Mouse (Mus musculus) ovary, postnatal 14 days (tissue): ENCODE data around the gene Zbtb17.

Source experiments
- DNase-seq: peaks from one replicate; pipeline ENCODE4 v3.0.0; 2022; ENCODE audit warnings: low spot score

The Zbtb17 gene

DNA sequence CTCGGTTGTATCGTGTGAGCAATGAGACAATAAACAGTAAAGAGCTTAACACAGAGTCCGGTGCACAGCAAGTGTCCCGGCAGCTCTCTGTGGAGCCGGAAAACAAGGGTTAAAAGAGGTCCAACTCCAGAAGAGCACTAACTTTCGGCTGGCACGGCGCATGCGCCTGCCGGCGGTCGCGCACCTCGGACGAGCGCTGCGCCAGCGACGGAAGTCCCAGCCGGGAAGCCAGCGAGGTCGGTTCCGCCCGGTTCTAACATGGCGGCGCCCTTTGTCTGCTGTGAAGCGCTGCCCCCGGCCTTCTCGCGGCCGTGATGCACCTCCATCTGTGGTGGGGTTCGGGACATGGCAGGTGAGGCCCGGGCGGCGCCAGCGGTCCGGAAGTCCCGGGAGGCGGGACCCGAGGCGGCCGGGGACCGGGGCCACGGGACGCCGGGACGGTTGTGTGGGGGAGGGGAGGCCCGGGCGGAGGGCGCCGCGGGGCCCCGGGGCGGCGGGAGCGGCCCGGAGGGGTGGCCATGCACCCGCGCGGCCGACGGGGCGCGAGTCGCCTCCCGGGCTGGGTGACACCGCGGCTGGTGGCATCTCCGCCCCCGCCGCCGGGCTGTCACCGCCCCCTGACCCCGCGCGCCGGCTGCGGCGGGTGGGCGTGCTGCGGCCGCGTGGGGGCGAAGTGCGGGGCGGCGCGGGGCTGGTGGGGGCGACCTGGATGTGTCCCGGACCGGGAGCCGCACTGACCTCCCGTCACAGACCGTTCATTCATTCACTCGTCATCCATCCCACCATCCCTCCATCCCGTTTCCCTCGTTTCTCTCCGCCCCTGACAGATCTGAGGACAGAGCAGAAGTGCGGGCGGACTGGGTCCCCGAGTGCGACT, at the start of gene Zbtb17:
Zbtb17 (plus strand) TSS at position 204 of the 877 bp plus-strand sequence.
- peak; percentile 87 for DNase-seq

DNA sequence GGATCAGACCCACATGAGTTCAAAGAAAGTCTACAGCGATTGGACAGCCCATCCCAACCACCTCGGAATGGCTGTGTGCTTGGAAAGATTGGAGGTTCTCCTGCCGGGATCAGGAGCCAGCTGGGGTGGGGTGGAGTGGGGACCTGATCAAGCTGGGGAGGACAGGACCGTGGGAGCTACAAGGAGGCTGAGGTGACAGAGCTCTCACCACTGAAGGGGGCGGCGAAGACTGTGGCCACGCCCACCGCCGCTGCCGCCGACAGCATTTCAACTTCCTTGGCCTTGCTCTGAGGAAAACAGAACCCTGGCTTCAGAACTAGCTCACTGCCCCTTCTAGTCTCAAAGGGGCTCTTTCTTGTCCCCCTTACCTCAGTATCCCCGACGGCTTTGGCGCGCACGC, 49.7 kb upstream of the Zbtb17 start:
- no peak for DNase-seq

DNA sequence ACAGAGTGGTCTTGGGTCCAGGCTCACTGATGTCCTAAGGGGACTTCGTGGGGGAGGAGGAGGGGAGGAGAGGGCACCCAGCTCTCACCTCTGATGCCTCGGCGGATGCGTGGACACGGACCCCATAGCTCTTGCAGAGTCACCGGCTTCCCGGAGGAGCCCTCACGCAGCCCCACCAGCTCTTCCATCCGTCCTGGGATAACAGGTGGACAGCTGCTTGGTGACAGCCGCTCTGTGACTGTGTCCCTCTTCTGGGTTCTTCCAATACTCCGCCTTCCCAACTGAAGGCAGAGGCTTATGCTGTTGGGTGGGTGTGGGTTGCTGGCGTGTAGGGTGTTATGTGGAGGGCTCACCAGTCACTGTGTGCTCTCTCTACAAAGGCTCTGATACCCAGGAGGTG, 46.6 kb upstream of the Zbtb17 start:
- no peak for DNase-seq

DNA sequence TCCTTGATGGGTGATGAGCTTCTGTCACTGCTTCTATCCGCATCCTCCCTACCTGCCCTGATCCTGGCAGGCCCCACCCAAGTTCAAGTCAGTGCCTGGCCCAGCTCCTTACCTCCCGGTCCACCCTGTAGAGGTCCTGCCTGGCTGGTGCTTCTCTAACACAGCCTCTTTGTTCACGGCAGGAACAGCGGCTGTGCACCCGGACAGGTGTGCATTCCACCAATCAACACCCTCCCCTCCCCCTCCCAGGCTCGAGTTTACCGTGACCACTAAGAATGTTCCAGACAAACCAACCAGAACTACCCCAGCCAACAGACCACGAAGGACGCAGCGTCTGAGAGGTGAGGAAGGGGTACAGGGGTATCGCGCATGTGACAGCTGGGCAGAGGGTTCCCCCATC, 45.9 kb upstream of the Zbtb17 start, which contains the start of gene Clcnka:
Clcnka (minus strand) TSS at position 180 of the 400 bp plus-strand sequence.
- no peak for DNase-seq

DNA sequence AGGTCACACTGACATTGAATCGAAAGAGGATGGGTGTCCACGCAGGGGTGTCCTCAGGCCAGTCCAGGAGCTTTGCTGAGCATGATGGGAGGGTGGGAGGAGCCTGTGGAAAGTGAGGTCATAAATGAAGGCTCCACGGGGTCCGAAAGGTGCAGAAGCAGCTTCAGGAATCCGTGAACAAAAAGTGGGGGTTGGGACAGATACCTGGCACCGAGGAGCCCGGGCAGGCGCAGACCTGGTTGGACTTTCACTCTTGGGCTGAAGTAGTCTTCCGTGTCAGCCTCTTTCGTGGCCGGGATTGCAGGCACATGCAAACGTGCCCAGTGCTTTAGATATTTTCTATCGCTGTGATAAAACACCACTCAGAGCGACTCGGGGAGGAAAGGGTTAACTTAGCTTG, 44.3 kb upstream of the Zbtb17 start:
- DNase-seq = no peak

DNA sequence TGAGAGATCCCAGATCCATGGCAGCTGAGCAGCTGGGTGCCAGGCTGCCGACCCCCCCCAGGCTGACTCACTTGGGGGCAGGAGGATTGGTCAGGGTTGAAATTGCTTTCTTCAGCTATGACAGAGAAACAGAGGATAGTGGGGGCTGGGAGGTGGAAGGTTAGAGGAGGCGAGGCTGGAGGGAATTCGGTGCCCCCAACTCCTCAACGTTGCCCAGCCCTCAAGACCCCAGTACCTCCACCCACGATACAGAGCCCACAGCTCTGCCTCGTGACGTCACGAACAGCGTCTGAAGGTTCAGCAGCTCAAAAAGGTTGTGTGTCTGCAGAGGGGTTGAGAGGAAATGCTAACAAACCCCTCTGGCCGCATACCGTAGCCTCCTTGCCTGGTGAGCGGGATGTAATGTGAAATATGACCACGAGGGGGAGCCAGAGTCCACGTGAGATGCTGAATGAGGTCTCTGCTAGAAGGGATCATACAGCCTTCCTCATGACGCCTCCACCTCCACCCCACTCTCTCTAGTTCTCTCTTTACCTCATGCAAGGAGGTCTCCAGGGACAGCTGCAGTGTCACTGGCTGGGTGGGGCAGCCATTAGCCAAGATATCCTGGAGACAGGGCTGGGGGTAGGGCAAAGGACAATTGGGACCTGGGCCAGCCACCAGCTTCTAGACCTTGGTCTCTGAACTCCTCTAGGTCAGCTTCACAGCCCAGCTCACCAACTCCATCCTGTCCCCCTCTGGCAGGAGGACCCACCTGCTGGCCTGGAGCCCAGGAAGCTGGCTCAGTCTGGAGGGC, 39.7 kb upstream of the Zbtb17 start:
- DNase-seq = peak; percentile 94

DNA sequence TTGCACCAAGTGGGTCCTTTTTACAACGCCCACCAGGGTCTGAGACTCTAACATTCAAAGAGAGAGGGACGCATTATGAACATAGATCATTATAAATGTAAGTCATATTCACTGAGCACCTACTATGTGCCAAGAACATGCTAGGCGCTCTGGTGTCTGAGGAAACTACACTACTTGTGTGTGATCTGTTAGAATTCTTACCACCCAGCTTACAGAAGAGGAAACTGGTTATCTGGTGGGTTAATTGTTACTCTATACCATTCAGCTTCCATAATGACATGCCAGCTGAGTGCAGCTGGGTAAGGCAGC, 39.2 kb upstream of the Zbtb17 start:
- DNase-seq = no peak

DNA sequence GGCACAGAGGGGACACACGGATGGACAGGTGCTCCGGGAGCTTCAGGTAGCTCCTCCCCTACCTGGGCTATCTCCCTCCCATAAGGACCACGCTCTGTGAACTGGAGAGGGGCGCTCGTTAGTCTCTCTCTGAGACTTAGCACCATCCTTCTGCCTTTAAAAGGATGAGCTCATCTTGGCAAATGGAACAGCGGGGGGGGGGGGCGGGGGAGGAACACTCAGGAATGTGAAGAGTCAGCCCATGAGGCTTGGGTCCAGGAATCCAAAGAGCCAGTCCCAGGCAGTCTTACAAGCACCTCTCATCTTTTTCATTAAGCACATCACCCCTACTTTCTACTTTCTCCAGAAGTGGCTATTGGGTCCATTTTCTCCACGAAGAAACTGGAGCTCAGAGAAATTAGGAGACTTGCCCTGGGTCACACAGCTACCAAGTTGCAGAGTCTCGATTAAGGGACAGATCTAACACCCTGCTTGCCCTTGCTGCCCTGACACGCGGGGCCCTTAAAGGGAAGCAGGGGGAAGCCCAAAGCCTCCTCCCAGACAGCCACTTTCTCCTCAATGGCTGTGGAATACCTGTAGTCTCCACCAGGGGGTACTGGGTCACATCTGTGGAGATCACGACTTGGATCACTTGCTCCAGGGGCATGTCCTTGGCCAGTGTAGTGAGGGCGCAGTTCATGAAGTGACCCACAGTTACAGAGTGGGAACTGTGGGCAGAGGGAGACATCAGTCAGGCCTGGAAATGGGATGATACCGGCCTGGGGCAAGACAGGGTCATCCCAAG, 37.7 kb upstream of the Zbtb17 start:
- DNase-seq = peak; percentile 41

DNA sequence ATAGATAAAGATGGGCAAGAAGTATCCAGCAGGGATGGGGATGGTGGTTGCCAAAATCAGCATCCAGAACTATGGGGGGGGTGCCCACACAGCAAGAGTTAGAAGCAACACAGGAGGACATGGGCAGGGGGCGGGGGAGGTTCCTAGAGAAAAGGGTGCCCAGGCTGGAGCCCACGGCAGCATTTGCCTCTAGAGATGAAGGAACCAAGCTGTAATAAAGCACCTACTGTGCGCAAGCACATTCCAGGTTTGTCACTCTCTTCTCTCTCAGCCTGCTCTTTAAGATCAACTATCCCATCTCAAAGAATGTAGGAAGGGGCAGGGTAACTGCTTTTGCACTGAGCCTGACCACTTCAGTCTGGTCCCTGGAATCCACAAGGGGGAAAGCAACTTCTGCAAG, 35.9 kb upstream of the Zbtb17 start:
- no peak for DNase-seq

DNA sequence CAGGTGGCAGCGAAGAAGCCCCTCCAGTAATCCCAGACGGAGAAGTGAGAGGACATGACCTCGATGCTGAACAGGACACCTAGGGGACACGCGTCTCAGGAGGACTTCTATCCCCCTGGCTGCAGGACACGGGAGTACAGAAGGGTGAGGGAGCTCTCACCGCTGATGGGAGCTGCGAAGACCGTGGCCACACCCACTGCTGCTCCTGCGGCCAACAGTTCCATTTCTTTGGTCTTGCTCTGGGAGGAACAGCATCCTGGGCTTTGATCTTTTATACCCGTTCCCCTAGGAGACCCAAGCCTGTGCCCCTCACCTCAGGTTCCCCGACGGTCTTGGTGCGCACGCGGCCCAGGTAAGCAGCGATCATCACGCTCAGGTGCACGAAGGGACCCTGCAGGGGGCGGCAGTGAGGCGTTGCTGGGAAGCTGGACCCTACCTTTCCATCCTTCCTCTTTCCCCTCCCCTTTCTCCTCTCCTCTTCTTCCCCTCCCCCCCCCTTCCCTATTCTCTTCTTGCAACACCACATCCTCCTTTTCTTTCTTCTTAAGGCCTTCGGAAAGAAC, 32.9 kb upstream of the Zbtb17 start:
- DNase-seq = no peak

DNA sequence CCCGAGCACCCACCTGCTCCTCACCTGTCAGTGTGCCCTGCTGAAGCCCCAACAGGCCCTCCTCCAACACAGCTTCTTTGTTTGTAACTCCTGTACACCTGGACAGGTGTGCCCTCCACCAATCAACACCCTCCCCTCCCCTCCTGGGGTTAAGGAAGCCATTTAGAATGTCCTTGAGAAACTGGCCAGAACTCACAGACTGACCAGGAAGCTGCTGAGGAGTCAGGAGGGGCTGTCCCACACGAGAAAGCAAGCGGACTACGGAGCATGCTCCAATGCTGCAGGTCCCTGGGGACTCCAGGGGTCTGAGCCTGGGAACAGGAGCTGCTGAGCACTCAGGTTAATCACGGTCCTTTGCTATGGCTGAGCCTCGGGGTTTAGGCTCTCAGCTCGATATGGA, 28.5 kb upstream of the Zbtb17 start, which contains the start of gene Clcnkb:
Clcnkb (minus strand) TSS at position 91 of the 400 bp plus-strand sequence.
- no peak for DNase-seq

DNA sequence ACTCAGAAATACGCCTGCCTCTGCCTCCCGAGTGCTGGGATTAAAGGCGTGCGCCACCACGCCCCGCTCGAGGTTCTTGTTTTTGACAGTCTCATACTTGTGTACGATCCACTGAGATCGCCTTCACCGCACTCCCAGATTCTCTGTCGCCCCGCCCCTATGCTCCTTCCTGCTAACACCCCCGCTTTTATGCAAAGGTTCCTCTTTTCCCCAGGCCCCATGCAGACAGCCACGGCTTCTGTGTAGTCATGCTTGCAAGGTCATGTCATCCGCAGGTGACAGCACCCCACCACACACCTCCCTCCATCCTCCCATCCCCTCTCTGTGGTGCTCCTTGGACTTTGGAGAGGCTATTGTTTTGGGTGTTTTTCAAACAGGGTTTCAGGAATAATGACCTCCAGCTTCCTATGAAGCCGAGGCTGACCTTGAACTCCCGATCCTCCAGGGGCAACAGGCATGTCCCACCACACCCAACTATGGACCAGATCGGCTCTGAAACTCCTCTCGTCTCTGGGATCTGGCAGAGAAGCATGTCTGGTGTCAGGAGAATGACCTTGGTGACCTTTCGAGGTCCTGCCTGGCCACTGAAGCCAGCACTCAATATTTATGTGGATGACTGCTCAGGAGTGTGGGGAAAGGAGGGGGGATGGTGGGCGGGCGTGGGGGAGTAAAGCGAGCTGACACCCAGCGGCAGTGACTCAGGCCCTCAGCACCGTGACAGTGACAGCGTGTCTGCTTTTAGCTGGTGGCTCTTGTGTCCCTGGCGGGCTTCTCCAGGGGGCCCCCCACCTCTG, 24.9 kb upstream of the Zbtb17 start:
- no peak for DNase-seq

DNA sequence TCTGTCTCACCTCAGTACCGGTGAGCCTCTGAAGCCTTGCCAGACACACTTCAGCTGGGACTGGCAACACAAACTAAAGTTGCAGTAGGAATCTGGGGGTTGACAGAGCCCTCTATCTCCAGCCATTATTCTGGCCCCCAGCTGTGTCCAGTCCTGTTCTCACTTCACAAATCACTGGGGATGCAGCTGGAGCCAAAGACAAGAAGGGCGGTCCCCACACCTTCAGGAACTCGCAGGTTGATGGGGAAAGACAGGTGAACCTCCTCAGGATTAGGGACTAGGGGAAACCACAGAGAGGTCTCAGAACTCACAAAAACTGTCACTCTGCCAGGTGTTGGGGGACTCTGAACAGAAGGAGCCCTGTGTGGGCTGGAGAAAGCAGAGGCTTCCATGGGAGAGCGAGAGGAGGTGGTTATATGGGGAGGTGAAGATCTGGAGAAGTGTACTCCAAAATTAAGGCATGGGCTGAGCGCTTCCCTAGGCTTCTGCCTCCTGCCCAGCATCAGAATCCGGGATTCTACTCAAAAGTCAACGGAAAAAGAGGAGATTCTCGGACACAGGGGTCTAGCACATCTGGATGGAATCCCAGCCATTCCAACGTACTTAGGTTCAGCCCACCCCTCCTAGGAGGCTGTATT, 24.1 kb upstream of the Zbtb17 start, which contains the start of gene Hspb7:
Hspb7 (plus strand) TSS at position 588 of the 638 bp plus-strand sequence.
- DNase-seq = no peak

DNA sequence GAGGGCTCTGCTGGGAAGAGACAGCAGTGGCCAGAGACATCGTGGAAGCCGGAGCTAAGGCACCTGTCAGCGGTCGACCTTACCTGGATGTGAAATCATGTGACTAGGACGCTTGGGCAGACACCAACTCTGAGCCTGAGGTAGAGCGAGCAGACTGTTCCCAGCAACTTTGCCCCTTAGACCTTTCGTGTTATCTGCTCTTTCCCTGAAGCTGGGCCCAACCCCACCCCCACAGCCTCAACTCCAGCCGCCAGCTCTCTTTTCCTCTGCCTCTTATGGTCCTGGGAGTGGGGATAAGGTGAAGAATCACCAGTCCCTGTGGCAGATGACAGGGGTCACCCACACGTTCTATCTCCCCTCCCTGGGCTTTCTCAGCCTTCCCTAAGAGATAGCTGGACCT, 23.6 kb upstream of the Zbtb17 start:
- DNase-seq = no peak

DNA sequence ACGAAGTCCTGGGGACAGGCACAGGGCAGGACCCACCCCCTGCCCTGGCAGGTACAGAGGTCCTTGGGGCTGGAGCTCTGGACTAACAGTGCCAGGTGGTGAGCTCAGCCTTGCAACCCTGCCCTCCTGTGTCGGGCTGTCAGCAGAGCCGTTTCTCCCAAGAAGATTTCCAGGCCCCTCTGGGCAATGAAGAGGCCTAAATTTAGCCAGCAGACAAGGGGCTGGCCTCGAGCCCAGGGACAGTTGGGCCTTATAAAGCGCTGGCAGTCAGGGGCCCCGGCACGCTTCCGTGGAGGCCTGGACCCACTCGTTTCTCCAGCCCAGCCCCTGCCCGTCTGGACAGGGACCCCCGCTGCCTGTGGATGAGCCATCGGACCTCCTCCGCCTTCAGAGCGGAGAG, 23.0 kb upstream of the Zbtb17 start:
- DNase-seq = peak; percentile 47

DNA sequence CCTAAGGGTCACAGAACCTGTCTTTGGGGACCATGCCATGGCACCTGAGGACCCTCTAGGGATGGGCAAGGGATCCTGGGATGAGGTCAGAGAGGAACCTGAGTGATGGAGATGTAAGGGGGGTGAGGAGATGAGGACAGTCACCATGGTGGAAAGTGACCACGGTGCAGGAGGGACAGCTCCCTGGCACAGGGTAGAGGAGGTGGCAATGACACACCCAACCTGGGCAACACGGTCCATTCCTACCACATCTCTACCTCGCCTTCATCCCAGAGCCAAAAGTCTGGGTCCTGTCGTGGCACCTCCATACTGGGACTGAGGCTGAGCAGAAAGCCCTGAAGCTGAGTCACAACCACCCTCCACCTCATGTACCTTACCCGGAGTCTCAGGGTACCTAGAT, 21.6 kb upstream of the Zbtb17 start:
- no peak for DNase-seq

DNA sequence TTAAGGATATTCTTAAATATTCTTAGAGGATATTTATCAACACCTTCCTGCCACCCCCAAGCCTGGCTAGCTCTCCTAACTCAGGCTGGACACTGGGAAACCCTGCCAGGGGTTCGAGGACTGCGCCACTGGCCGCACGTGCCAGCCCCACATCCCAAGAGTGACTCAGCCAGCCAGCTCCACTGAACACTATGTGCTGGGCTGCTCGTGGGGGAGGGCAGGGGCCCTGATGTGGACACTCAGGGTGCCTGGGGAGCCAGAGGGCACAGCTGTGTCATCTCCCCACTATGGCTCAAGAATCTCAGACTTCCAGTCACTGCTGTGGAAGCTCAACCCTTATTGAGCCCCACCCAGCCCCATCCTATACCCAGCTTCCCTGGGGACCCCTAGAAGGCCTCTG, 21.2 kb upstream of the Zbtb17 start:
- DNase-seq = no peak

DNA sequence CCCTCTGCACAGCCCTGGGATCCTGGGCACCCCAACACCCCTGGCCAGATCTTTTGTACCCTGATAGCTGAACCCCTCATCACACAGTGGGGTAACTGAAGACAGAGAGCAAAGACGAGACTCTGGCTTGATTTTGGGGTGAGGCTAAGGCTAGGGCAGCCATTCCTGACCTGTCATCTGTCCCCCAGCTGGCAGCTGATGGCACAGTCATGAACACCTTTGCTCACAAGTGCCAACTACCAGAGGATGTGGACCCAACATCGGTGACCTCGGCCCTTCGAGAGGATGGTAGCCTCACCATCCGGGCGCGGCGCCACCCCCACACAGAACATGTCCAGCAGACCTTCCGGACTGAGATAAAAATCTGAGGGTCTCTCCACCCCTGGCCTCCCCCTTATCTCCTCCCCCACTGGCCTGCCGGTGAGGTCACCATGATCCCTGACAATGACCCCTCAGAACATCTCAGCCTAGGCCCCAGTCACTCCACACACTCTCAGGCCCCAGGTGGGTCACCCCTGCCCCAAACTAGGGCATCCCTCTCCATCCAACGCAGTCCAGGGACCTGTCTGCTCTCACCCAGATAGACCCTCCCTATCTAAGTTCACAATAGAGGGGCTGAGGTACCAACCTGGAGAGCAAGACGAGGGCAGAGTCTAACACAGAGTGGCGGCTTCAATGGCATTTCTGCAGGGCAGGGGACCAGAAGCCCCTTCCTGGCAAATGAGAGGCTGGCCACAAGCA, 20.6 kb upstream of the Zbtb17 start:
- no peak for DNase-seq

DNA sequence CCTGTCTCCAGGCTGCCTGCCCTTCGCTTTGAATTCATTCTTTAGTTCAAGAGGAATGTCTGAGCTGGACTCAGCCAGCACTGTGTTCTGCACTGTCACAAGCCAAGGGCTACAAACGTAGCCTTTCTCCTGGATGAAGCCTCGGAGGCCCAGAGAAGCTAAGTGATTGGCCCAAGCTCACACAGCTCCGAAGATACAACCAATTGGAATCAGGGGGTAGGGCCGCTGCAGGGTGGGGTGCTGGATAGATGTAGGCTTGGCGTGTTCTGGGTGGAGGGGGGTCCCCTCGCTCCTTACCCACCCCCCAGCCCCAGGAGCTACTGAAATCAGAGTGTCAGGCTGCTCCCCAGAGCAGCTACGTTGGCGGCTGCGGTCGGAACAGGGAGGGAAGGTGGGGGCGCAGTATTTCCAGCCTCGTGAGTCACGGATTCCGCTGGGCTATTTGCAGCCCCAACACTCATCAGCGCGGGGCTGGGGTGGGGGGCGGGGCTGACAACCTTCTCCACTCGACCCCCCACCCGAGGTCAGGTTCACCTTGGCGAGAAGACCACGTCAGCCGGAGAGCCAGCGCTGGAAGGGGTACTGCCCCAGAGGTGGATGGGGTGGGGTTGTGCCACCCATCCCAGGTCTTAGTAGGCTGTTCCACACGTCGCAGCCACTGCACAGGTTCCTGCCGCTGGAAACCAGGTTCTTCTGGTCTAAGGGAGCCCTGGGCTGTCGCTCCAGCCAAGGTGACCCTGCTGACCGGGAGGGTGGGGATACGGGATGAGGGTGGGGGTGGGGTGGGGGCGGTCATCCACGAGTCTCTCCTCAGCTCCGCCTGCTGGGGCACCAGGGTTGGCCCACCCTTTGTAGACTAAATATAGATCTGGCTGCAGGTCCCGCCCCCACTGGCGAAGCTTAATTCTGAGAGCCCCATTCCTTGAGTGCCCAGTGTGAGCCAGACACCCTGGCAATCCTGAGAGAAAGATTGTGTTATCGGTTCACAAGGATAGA, 18.7 kb upstream of the Zbtb17 start:
- no peak for DNase-seq
